Mouse (Mus musculus) midbrain, embryonic 16.5 days (tissue): ENCODE data around the gene Reep6. TPM values are rescaled to one million over a fixed set of nuclear protein-coding genes. Genes with fewer than 3 reads are reported as not detected.

Source experiments
- ATAC-seq: fragments of 200-750 bp; cut with Nextera tagmentation; 2 replicates; pipeline ENCODE4 v1.8.0; 2017; ENCODE audit warnings: moderate TSS enrichment
- H3K27ac ChIP-seq: fragments of 300-500 bp; sonication (generic); 2 replicates; pipeline ENCODE4 v1.5.1; 2014; ENCODE audit warnings: mild to moderate bottlenecking, low read length, mixed read lengths
- H3K27me3 ChIP-seq: fragments of 300-500 bp; sonication (generic); 2 replicates; pipeline ENCODE4 v1.6.1; 2014; ENCODE audit warnings: low read depth, low read length, mixed read lengths; ENCODE audit not compliant: control insufficient read depth, insufficient read depth
- H3K36me3 ChIP-seq: fragments of 300-500 bp; sonication (generic); 2 replicates; pipeline ENCODE4 v1.6.1; 2014; ENCODE audit warnings: mild to moderate bottlenecking, low read length, moderate library complexity, mixed read lengths; ENCODE audit not compliant: control insufficient read depth, insufficient read depth
- H3K4me1 ChIP-seq: fragments of 300-500 bp; sonication (generic); 2 replicates; pipeline ENCODE4 v1.6.1; 2014; ENCODE audit warnings: mild to moderate bottlenecking, low read length, mixed read lengths; ENCODE audit not compliant: control insufficient read depth, insufficient read depth
- H3K4me2 ChIP-seq: fragments of 300-500 bp; sonication (generic); 2 replicates; pipeline ENCODE4 v1.6.1; 2014; ENCODE audit warnings: mild to moderate bottlenecking, low read length, mixed read lengths
- H3K4me3 ChIP-seq: fragments of 300-500 bp; sonication (generic); 2 replicates; pipeline ENCODE4 v1.5.1; 2014; ENCODE audit warnings: low read depth, mild to moderate bottlenecking, low read length, moderate library complexity, mixed read lengths
- H3K9ac ChIP-seq: fragments of 300-500 bp; sonication (generic); 2 replicates; pipeline ENCODE4 v1.6.1; 2014; ENCODE audit warnings: low read depth, low read length, mixed read lengths
- H3K9me3 ChIP-seq: fragments of 300-500 bp; sonication (generic); replicated peaks from 2 replicates; pipeline ENCODE4 v1.6.1; 2014; ENCODE audit warnings: mild to moderate bottlenecking, low read length, mixed read lengths; ENCODE audit not compliant: control insufficient read depth, poor library complexity, severe bottlenecking
- WGBS: fragments of 180-500 bp; shearing (Covaris S2); extraction: QIAGEN DNeasy Blood & Tissue Kit; methylation state at CpG from one replicate; pipeline ENCODE4 v1.1.7; 2014; 5-methylcytosine and 5-hydroxymethylcytosine counted together
- polyA plus RNA-seq: library from polyadenylated mRNA; unstranded; fragments of >200 nt; fragmentation: Nextera tagmentation; extraction: Ambion mirVana; gene quantifications from 2 replicates; pipeline ENCODE4 v1.2.1, GENCODE M21; 2015

Reep6 gene
- 6.0 and 8.6 TPM in 2 replicates for polyA plus RNA-seq

GRCm38 (mm10) chr10:80329273-80330081 is at the start of gene Reep6, which contains the start of gene Pcsk4:
TSS of gene Reep6 (plus strand) at chr10:80329953.
TSS of gene Pcsk4 (minus strand) at chr10:80329498.
- WGBS, result 5% methylated on average over 35 of the region's 36 CpGs
- H3K27ac ChIP-seq, result no peak within 1 kb of the TSS
- H3K36me3 ChIP-seq, result no peaks in the 10 kb centered on the region
- H3K9ac ChIP-seq, result peak within 1 kb of the TSS; percentile 51
- H3K9me3 ChIP-seq, result no peaks in the 10 kb centered on the region
- peak; percentile 93 for ATAC-seq
- H3K4me1 ChIP-seq, result peaks cover 8% of the 10 kb centered on the region; the same call in 1 of the 2 replicates
- H3K4me3 ChIP-seq, result peak within 1 kb of the TSS; percentile 40
- H3K4me2 ChIP-seq, result peak within 1 kb of the TSS; percentile 79
- H3K27me3 ChIP-seq, result no peaks in the 10 kb centered on the region; the same call in 1 of the 2 replicates

GRCm38 (mm10) chr10:80281304-80281703 is 48.4 kb upstream of the Reep6 start:
- 84% methylated on average over 7 of the region's 7 CpGs for WGBS
- Histone ChIP-seq H3K9me3 (no peaks in the 10 kb centered on the region), H3K4me3 (no peak overlapping the region), H3K9ac (no peak overlapping the region), H3K4me2 (no peak overlapping the region), H3K36me3 (peaks cover 66% of the 10 kb centered on the region), H3K27me3 (no peaks in the 10 kb centered on the region), H3K27ac (no peak overlapping the region), H3K4me1 (no peaks in the 10 kb centered on the region)
- no peak for ATAC-seq

DNA sequence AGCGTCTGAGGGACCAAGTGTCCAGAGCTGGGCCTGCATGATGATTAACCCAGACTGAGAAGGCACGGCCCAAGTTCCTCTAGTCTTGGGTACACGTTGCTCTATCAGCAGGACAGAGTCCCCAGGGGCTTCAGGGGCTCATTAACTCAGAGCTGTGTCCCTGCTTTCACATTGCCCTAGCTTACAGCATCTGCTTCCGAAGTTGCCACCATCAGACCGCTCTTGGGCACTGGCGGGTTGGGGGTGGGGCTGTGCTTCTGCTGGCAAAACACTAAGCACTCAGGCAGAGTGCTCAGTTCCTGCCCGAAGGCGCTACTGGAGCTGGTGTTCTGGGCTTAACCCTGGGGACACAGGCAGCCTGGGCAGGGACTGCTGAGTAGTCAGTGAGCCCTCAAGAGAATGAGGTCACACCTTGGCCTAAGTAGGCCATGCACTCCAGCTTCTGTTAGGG is 47.8 kb upstream of the Reep6 start:
- no peaks in the 10 kb centered on the region for H3K27me3 ChIP-seq
- no peak overlapping the region for H3K4me3 ChIP-seq
- no peak overlapping the region for H3K4me2 ChIP-seq
- H3K27ac ChIP-seq, result no peak overlapping the region
- H3K36me3 ChIP-seq, result peaks cover 68% of the 10 kb centered on the region
- H3K9me3 ChIP-seq, result no peaks in the 10 kb centered on the region
- WGBS, result 55% methylated on average over 8 of the region's 8 CpGs
- no peak overlapping the region for H3K9ac ChIP-seq
- no peaks in the 10 kb centered on the region for H3K4me1 ChIP-seq
- ATAC-seq, result no peak

DNA sequence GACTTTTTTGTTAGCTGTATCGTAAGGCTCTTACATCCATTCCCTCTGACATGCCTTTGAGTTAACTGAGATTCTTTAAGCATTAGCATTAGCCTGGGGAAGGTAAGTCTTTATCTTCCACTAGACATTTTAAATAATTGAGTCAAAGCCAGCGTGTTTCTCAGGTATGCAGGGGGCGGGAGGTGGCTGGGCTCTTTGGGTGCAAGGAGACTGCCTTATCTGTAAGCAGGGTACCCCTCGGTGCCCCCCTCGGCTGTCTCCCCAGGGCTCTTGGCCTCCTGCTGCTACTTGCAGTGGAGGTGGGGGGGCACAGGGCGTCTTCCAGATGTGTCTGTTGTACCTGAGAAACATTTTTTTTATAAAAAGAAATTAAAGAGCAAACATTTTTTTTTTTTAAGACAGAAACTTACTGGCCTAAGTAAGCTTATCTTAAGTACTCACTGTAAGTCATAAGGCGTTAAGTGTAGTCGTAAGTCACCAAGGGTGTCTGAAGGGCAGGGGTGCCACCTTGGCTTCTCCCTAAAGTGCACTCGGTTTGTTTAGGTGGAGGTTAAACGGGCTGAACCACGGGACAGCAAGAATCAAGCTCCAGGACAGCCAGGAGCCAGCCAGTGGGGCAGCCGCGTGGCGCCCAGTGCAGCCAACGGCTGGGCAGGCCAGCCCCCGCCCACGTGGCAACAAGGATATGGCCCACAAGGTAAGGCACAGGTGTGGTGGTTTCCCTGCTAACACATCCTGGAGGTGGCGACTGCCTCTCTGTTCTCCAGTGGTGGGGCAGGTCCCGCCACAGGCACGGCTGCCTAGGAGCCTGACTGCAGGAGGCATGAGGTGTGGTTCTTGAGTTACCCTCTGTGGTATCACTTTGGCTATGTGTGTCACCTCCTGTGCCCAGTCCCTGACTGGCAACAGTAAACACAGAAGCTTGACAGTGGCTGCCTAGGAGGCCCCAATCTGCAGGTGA is 47.0 kb upstream of the Reep6 start:
- no peaks in the 10 kb centered on the region for H3K4me1 ChIP-seq

GRCm38 (mm10) chr10:80285222-80286070 is 44.3 kb upstream of the Reep6 start:
- H3K27ac ChIP-seq, result no peak overlapping the region
- H3K36me3 ChIP-seq, result peaks cover 40% of the 10 kb centered on the region
- H3K4me2 ChIP-seq, result no peak overlapping the region
- H3K4me3 ChIP-seq, result no peak overlapping the region
- no peak overlapping the region for H3K9ac ChIP-seq
- no peaks in the 10 kb centered on the region for H3K9me3 ChIP-seq
- no peaks in the 10 kb centered on the region for H3K4me1 ChIP-seq
- 77% methylated on average over 13 of the region's 15 CpGs for WGBS
- ATAC-seq, result no peak
- H3K27me3 ChIP-seq, result no peaks in the 10 kb centered on the region

More for the DNA sequence above, 47.0 kb upstream of the Reep6 start:
- H3K9ac ChIP-seq, result 0 out of 2 replicates have a peak overlapping the region, but pooled peaks have one; percentile 20
- peaks cover 61% of the 10 kb centered on the region for H3K36me3 ChIP-seq
- ATAC-seq, result no peak
- no peaks in the 10 kb centered on the region for H3K27me3 ChIP-seq
- 93% methylated on average over 20 of the region's 20 CpGs for WGBS
- no peak overlapping the region for H3K4me3 ChIP-seq
- H3K27ac ChIP-seq, result no peak overlapping the region
- no peak overlapping the region for H3K4me2 ChIP-seq
- no peaks in the 10 kb centered on the region for H3K9me3 ChIP-seq

- Histone ChIP-seq H3K4me3 (no peak overlapping the region), H3K4me1 (peaks cover 5% of the 10 kb centered on the region), H3K27me3 (no peaks in the 10 kb centered on the region), H3K36me3 (peaks cover 31% of the 10 kb centered on the region), H3K9me3 (no peaks in the 10 kb centered on the region), H3K4me2 (no peak overlapping the region), H3K27ac (no peak overlapping the region), H3K9ac (no peak overlapping the region)
- no peak for ATAC-seq
- 93% methylated on average over 12 of the region's 12 CpGs for WGBS
These were observed 41.7 kb upstream of the Reep6 start for GRCm38 (mm10) chr10:80288097-80288496.

DNA sequence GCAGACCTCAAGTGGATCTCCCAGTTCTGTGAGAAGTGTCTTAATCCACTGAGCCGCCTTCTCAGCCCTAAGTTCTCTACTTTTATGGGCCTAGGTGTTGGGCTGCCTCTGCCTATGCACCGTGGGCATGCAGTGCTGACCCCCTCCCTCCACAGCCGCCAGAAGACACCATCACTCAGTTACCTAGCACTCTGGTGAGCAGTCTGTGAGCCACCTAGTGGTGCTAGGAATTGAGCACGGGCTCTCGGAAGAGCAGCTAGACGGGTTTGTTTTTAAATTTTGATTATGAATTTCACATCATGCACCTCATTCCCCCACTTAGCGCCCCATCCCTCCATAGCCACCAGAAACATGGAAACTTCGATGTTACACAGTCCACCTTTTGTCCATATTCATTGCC is 41.1 kb upstream of the Reep6 start:
- WGBS, result 68% methylated on average over 8 of the region's 8 CpGs
- H3K27me3 ChIP-seq, result no peaks in the 10 kb centered on the region
- no peak overlapping the region for H3K9ac ChIP-seq
- H3K4me3 ChIP-seq, result no peak overlapping the region
- H3K4me1 ChIP-seq, result peaks cover 10% of the 10 kb centered on the region
- no peak overlapping the region for H3K27ac ChIP-seq
- ATAC-seq, result no peak
- peaks cover 25% of the 10 kb centered on the region for H3K36me3 ChIP-seq
- no peak overlapping the region for H3K4me2 ChIP-seq
- no peaks in the 10 kb centered on the region for H3K9me3 ChIP-seq
